20 mouse cellular contexts compared by ENCODE assay signal in genomic region chr5:65488725-65489124, GRCm38 (mm10). TPM values are rescaled to one million over a fixed set of nuclear protein-coding genes. Genes with fewer than 3 reads are reported as not detected.
DNase-seq lines count a peak whose midpoint lies in the region; ATAC-seq and TF ChIP-seq lines count a peak whose summit lies in the region.
"Had no signal": no experiment of that assay in that cellular context is flagged by ENCODE, and none has a peak within 500 bp of the region (broad histone marks: within the 10 kb centered on the region; RNA-seq: fewer than 3 reads in every experiment).

No protein-coding gene starts in this region.

- intact Hi-C loops in heart, postnatal 25 days (cut with DNase I) = no loop called here

- TF ChIP-seq EP300 in liver, postnatal 0 days (IDR thresholded peaks at IDR 0.05; ENCODE audit: low read depth) = no peak

- no peak for ATAC-seq in heart, embryonic 12.5 days (ENCODE audit: insufficient number of reproducible peaks, low FRiP score)
- no peak for ATAC-seq in liver, postnatal 0 days
- no peak for ATAC-seq in hindbrain, embryonic 12.5 days (ENCODE audit: low FRiP score)
- ATAC-seq: midbrain, embryonic 13.5 days had no signal

- peak; percentile 98 for DNase-seq in heart, adult 11 months
- DNase-seq in liver, postnatal 0 days = no peak
- no peak for DNase-seq in liver
- DNase-seq in heart, postnatal 25 days (ENCODE audit: low spot score) = peak; percentile 58
- no peak for DNase-seq in frontal cortex, postnatal 14 days (ENCODE audit: low spot score in 2 of 2)
- DNase-seq: adrenal gland, postnatal 10 days; cerebellum, postnatal 10 days; kidney, adult 18-20 months; left cerebral cortex, postnatal 4 days; liver, embryonic 13.5 days; lung, postnatal 14 days had no signal

- no peak overlapping the region for H3K9ac ChIP-seq in heart, embryonic 12.5 days
- no peak overlapping the region; the same call in 1 of the 2 replicates for H3K9ac ChIP-seq in liver, postnatal 0 days (replicated peaks)
- H3K9ac ChIP-seq in hindbrain, embryonic 12.5 days = no peak overlapping the region
- H3K9ac ChIP-seq: embryonic facial prominence, embryonic 15.5 days; forebrain, embryonic 12.5 days; liver, embryonic 13.5 days; midbrain, embryonic 13.5 days had no signal

- no peaks in the 10 kb centered on the region for H3K27me3 ChIP-seq in heart, embryonic 12.5 days (replicated peaks)
- no peaks in the 10 kb centered on the region for H3K27me3 ChIP-seq in liver, postnatal 0 days (ENCODE audit: insufficient read depth, low read length)
- H3K27me3 ChIP-seq in hindbrain, embryonic 12.5 days = no peaks in the 10 kb centered on the region
- H3K27me3 ChIP-seq: embryonic facial prominence, embryonic 15.5 days; forebrain, embryonic 12.5 days; midbrain, embryonic 13.5 days had no signal

- peaks cover 49% of the 10 kb centered on the region for H3K4me1 ChIP-seq in heart, embryonic 12.5 days (replicated peaks)
- H3K4me1 ChIP-seq in liver, postnatal 0 days (ENCODE audit: insufficient read depth) = peaks cover 40% of the 10 kb centered on the region
- H3K4me1 ChIP-seq in brown adipose tissue, adult 24 weeks (ENCODE audit: control insufficient read depth, insufficient read depth, insufficient read length, low read length) = peaks cover 26% of the 10 kb centered on the region
- peaks cover 16% of the 10 kb centered on the region for H3K4me1 ChIP-seq in hindbrain, embryonic 12.5 days

- peaks cover 9% of the 10 kb centered on the region; the same call in 1 of the 2 replicates for H3K36me3 ChIP-seq in heart, embryonic 12.5 days
- peaks cover 11% of the 10 kb centered on the region; the same call in 1 of the 2 replicates for H3K36me3 ChIP-seq in liver, postnatal 0 days (replicated peaks; ENCODE audit: insufficient read depth, low read length)
- no peaks in the 10 kb centered on the region for H3K36me3 ChIP-seq in hindbrain, embryonic 12.5 days
- H3K36me3 ChIP-seq: embryonic facial prominence, embryonic 15.5 days; forebrain, embryonic 12.5 days; liver, embryonic 13.5 days had no signal

- H3K4me3 ChIP-seq in heart, embryonic 12.5 days = no peak overlapping the region
- H3K4me3 ChIP-seq in liver, postnatal 0 days (ENCODE audit: low read depth, low read length) = no peak overlapping the region
- H3K4me3 ChIP-seq in brown adipose tissue, adult 24 weeks (ENCODE audit: insufficient read depth, low read depth, low read length) = peak overlapping the region; percentile 9; the same call in 1 of the 2 replicates
- no peak overlapping the region for H3K4me3 ChIP-seq in hindbrain, embryonic 12.5 days
- H3K4me3 ChIP-seq: embryonic facial prominence, embryonic 15.5 days; forebrain, embryonic 12.5 days; liver, embryonic 13.5 days; midbrain, embryonic 13.5 days had no signal

- TF ChIP-seq CTCF in liver, postnatal 0 days (IDR thresholded peaks at IDR 0.05; ENCODE audit: low read depth) = no peak

- no peak overlapping the region for H3K4me2 ChIP-seq in heart, embryonic 12.5 days
- H3K4me2 ChIP-seq in liver, postnatal 0 days (ENCODE audit: low read depth, low read length) = peak overlapping the region; percentile 27
- no peak overlapping the region for H3K4me2 ChIP-seq in hindbrain, embryonic 12.5 days (replicated peaks)
- H3K4me2 ChIP-seq: embryonic facial prominence, embryonic 15.5 days; forebrain, embryonic 12.5 days; liver, embryonic 13.5 days; midbrain, embryonic 13.5 days had no signal

- no peaks in the 10 kb centered on the region for H3K9me3 ChIP-seq in heart, embryonic 12.5 days (replicated peaks)
- no peaks in the 10 kb centered on the region for H3K9me3 ChIP-seq in liver, postnatal 0 days (ENCODE audit: low read length)
- no peaks in the 10 kb centered on the region for H3K9me3 ChIP-seq in hindbrain, embryonic 12.5 days (replicated peaks)
- H3K9me3 ChIP-seq: embryonic facial prominence, embryonic 15.5 days; forebrain, embryonic 12.5 days; liver, embryonic 13.5 days; midbrain, embryonic 13.5 days had no signal

- H3K27ac ChIP-seq in heart, embryonic 12.5 days (ENCODE audit: poor library complexity, severe bottlenecking) = no peak overlapping the region
- H3K27ac ChIP-seq in liver, postnatal 0 days (ENCODE audit: low read depth) = no peak overlapping the region
- H3K27ac ChIP-seq in brown adipose tissue, adult 24 weeks (replicated peaks; ENCODE audit: low read depth, low read length) = peak overlapping the region; percentile 43; the same call in 1 of the 2 replicates
- H3K27ac ChIP-seq in hindbrain, embryonic 12.5 days = no peak overlapping the region
- H3K27ac ChIP-seq: embryonic facial prominence, embryonic 15.5 days; forebrain, embryonic 12.5 days; liver, embryonic 13.5 days; midbrain, embryonic 13.5 days had no signal

- 77% methylated on average over 7 of the region's 7 CpGs for WGBS in heart, embryonic 12.5 days
- WGBS in liver, postnatal 0 days (ENCODE audit: insufficient replicate concordance) = 62% methylated on average over 7 of the region's 7 CpGs
- 83% methylated on average over 7 of the region's 7 CpGs for WGBS in hindbrain, embryonic 12.5 days

RNA-seq across cellular contexts. Expression of gene Gm43552, which starts 3.9 kb away (rescaled TPM):
- polyA plus RNA-seq in heart, embryonic 12.5 days (2016; fragmentation: Nextera tagmentation; extraction: Ambion mirVana) = not detected in 2 replicates
- 1.4 TPM in 1 of 2 replicates, not detected in the other for polyA plus RNA-seq in liver, postnatal 0 days (2015; fragmentation: Nextera tagmentation; extraction: Ambion mirVana)
- not detected in 2 replicates for polyA plus RNA-seq in brown adipose tissue, adult 24 weeks (2012; ENCODE audit: insufficient read depth, insufficient read length, missing spikeins)
- total RNA-seq in heart, postnatal 25 days (2021) = not detected
- not detected in 2 replicates for polyA plus RNA-seq in hindbrain, embryonic 12.5 days (2016; fragmentation: Nextera tagmentation; extraction: Ambion mirVana)
- total RNA-seq: adrenal gland, postnatal 10 days; ES-E14; hematopoietic stem cell, adult 5-6 weeks; layer of hippocampus, postnatal 14 days; left cerebral cortex, postnatal 4 days had no signal
- polyA plus RNA-seq: forebrain, embryonic 12.5 days; midbrain, embryonic 13.5 days had no signal

RNA-seq across cellular contexts. Expression of gene Smim14, which starts 48.3 kb away (rescaled TPM):
- 124 and 138 TPM in 2 replicates for polyA plus RNA-seq in heart, embryonic 12.5 days (2016; fragmentation: Nextera tagmentation; extraction: Ambion mirVana)
- polyA plus RNA-seq in liver, postnatal 0 days (2015; fragmentation: Nextera tagmentation; extraction: Ambion mirVana) = 87.0 and 91.0 TPM in 2 replicates
- 75.8 and 85.9 TPM in 2 replicates for polyA plus RNA-seq in brown adipose tissue, adult 24 weeks (2012; ENCODE audit: insufficient read depth, insufficient read length, missing spikeins)
- 100 to 1,000 TPM in 1 of 2 experiments, 10 to 100 TPM in 1; 91.5 to 105 TPM for total RNA-seq in heart, postnatal 25 days (2021)
- polyA plus RNA-seq in hindbrain, embryonic 12.5 days (2016; fragmentation: Nextera tagmentation; extraction: Ambion mirVana) = 154 and 157 TPM in 2 replicates

RNA-seq across cellular contexts. Expression of gene Ube2k, which starts 48.3 kb away (rescaled TPM):
- polyA plus RNA-seq in heart, embryonic 12.5 days (2016; fragmentation: Nextera tagmentation; extraction: Ambion mirVana) = 142 and 152 TPM in 2 replicates
- polyA plus RNA-seq in liver, postnatal 0 days (2015; fragmentation: Nextera tagmentation; extraction: Ambion mirVana) = 73.2 and 74.6 TPM in 2 replicates
- 168 and 188 TPM in 2 replicates for polyA plus RNA-seq in brown adipose tissue, adult 24 weeks (2012; ENCODE audit: insufficient read depth, insufficient read length, missing spikeins)
- total RNA-seq in heart, postnatal 25 days (2021) = 10 to 100 TPM; 70.4 to 70.9 TPM
- 192 and 193 TPM in 2 replicates for polyA plus RNA-seq in hindbrain, embryonic 12.5 days (2016; fragmentation: Nextera tagmentation; extraction: Ambion mirVana)

RNA-seq across cellular contexts. Expression of gene Ugdh, which starts 53.0 kb away (rescaled TPM):
- polyA plus RNA-seq in heart, embryonic 12.5 days (2016; fragmentation: Nextera tagmentation; extraction: Ambion mirVana) = 93.5 and 94.4 TPM in 2 replicates
- polyA plus RNA-seq in liver, postnatal 0 days (2015; fragmentation: Nextera tagmentation; extraction: Ambion mirVana) = 13.0 and 13.5 TPM in 2 replicates
- polyA plus RNA-seq in brown adipose tissue, adult 24 weeks (2012; ENCODE audit: insufficient read depth, insufficient read length, missing spikeins) = 17.4 and 29.1 TPM in 2 replicates
- 10 to 100 TPM; 16.7 to 17.8 TPM for total RNA-seq in heart, postnatal 25 days (2021)
- 93.6 and 97.0 TPM in 2 replicates for polyA plus RNA-seq in hindbrain, embryonic 12.5 days (2016; fragmentation: Nextera tagmentation; extraction: Ambion mirVana)

Comparison
In these comparisons a context has a peak if more than half of its experiments do, and no peak if none do; other contexts are left out.
1. DNase-seq: peak in heart, adult 11 months (single experiment) and heart, postnatal 25 days (single experiment); none in liver, postnatal 0 days (single experiment), liver (single experiment) and frontal cortex, postnatal 14 days (0 of 2).